Mouse (Mus musculus): ENCODE results near the gene Cav3.

DNA sequence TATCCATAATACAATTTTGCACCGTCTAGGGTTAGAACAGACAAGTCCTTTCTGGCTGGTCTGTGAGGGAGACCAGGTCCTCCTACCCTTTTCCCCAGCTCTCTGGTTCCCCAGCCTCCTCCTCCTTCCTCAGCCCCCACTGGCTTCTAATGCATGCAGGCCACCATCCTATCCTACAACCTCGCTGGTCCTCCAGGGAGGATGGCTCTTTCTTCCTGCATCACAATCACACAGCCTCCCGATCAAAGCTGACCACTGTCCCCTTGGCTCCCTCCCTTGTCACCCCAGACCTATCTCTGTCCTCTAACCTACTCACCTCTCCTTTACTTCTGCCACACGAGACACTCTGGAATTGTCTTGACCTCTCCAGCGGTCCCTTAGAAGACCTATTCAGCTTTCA is 28.7 kb downstream of the Cav3 start:
- TF ChIP-seq POLR2A (IDR thresholded peaks at IDR 0.05; ENCODE audit: insufficient read depth, low read length) (no peak), CTCF (IDR thresholded peaks at IDR 0.05; ENCODE audit: low read depth, low read length) (no peak), EP300 (IDR thresholded peaks at IDR 0.05; ENCODE audit: insufficient read depth, low read depth, low read length) (no peak)
